Mouse (Mus musculus) lung, adult 10 weeks (tissue): ENCODE measurements around the gene Xlr3c. TPM values are rescaled to one million over a fixed set of nuclear protein-coding genes. Genes with fewer than 3 reads are reported as not detected.

ENCODE experiments used
- polyA plus RNA-seq: library from polyadenylated mRNA; stranded (reverse); fragments of 350-450 nt; fragmentation: Illumina TruSeq; extraction: RNeasy Lipid Tissue Mini Kit (QIAGEN cat#74804); gene quantifications from one replicate; pipeline ENCODE4 v1.2.3, GENCODE M21; 2014; ENCODE audit warnings: low read depth, low replicate concordance; ENCODE audit not compliant: insufficient read depth

Gene Xlr3c
- polyA plus RNA-seq = not detected

DNA sequence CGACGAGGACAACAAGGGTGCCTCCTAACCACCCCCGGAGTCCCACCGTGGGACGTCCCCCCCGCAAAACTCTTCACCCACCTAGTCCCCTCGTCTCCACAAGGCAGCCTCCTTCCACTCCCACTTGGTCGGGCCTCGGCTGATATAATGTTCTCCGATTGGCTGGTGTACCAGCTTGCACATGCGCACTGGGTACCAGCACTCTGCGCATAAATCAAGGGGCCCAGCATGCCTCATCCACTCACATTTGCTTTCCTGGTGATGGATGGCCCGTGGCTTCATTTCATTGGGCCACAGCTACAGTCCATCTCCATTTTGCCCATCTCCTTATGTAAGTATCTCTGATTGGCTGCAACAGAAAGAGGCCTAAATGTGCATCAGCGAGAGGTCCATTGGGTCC lies at the start of gene Xlr3c:
Xlr3c (minus strand) TSS at position 121 of the 400 bp plus-strand sequence.

GRCm38 (mm10) chrX:73292876-73293275 lies 27.7 kb upstream of the Xlr3c start, which contains the start of the genes Xlr5a and Xlr5c:
TSS of gene Xlr5a (minus strand) at chrX:73292976.
TSS of gene Xlr5c (minus strand) at chrX:73292976.

DNA sequence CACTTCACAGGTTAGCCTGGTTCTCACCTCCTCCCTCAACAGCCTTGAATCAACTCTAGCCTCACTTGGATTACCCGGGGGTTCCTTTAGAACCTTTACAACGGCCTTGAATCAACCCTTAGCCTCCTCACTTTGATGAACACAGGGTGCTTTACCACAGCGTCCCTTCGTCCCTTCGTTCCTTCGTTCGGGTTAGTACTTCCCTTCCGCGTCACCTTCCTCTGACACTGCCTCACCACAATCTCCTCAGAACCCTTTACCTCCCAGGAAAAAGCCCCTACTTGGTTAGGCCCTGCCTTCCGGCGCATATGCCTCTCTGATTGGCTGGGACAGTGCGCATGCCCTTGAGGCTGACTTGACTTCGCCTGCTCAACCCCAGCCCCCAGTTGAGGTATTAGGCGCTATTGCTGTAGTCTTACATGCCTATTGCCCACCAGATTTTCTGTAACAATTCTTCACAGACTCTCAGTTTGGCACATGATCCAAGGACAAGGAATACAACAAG lies 22.3 kb downstream of the Xlr3c start, which contains the start of gene Xlr4c:
Xlr4c (minus strand) TSS at position 310 of the 505 bp plus-strand sequence.

GRCm38 (mm10) chrX:73227914-73228605 lies 37.1 kb downstream of the Xlr3c start, which contains the start of gene F8a:
TSS of gene F8a (plus strand) at chrX:73228291.

DNA sequence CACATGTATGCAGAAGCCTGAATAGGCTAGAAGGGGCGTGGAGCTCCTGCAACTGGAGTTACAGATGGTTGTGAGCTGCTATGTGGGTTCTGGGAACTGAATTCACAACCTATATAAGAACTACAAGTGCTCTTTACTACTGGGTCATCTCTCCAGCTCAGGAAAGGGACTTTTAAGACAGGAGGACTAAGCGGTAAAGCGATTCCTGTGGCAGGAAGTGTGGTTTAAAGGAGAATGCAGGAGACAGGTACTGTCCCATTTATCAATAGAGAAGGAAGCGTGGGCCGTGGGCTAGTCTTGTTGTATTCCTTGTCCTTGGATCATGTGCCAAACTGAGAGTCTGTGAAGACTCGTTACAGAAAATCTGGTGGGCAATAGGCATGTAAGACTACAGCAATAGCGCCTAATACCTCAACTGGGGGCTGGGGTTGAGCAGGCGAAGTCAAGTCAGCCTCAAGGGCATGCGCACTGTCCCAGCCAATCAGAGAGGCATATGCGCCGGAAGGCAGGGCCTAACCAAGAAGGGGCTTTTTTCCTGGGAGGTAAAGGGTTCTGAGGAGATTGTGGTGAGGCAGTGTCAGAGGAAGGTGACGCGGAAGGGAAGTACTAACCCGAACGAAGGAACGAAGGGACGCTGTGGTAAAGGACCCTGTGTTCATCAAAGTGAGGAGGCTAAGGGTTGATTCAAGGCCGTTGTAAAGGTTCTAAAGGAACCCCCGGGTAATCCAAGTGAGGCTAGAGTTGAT lies 51.2 kb downstream of the Xlr3c start, which contains the start of gene Xlr4b:
Xlr4b (plus strand) TSS at position 515 of the 746 bp plus-strand sequence.

Other genes starting within 250 kb of the Xlr3c start
- gene Pnma5, start 228.3 kb downstream of the Xlr3c start, polyA plus RNA-seq = not detected
- gene Pnma3, start 200.6 kb downstream of the Xlr3c start, polyA plus RNA-seq = not detected
- gene Xlr4a, start 182.9 kb downstream of the Xlr3c start, polyA plus RNA-seq = 2.3 TPM
- gene Xlr3a, start 168.3 kb downstream of the Xlr3c start, polyA plus RNA-seq = 0.30 TPM
- gene Gm14685, start 148.3 kb downstream of the Xlr3c start, polyA plus RNA-seq = not detected
- not detected for gene Xlr5b, start 116.6 kb downstream of the Xlr3c start, polyA plus RNA-seq
- 0.70 TPM for gene DXBay18, start 115.9 kb downstream of the Xlr3c start, polyA plus RNA-seq
- gene Spin2d, start 88.4 kb downstream of the Xlr3c start, polyA plus RNA-seq = not detected
- gene Xlr3b, start 73.2 kb downstream of the Xlr3c start, polyA plus RNA-seq = 1.1 TPM
- gene Xlr4b, start 51.1 kb downstream of the Xlr3c start, polyA plus RNA-seq = 3.0 TPM
- gene F8a, start 37.1 kb downstream of the Xlr3c start, polyA plus RNA-seq = 6.4 TPM
- gene Xlr4c, start 22.3 kb downstream of the Xlr3c start, polyA plus RNA-seq = 1.5 TPM
- gene Xlr5a, start 27.6 kb upstream of the Xlr3c start, polyA plus RNA-seq = not detected
- not detected for gene Xlr5c, start 27.6 kb upstream of the Xlr3c start, polyA plus RNA-seq
- not detected for gene Gm45015, start 71.5 kb upstream of the Xlr3c start, polyA plus RNA-seq
- 4.8 TPM for gene Zfp275, start 77.2 kb upstream of the Xlr3c start, polyA plus RNA-seq
- gene Gm18336, start 133.3 kb upstream of the Xlr3c start, polyA plus RNA-seq = not detected
- gene Zfp92, start 145.7 kb upstream of the Xlr3c start, polyA plus RNA-seq = not detected
- 0.49 TPM for gene Trex2, start 170.0 kb upstream of the Xlr3c start, polyA plus RNA-seq
- 17.1 TPM for gene Haus7, start 193.7 kb upstream of the Xlr3c start, polyA plus RNA-seq
- gene Bgn, start 218.2 kb upstream of the Xlr3c start, polyA plus RNA-seq = 361 TPM
- not detected for gene Atp2b3, start 237.7 kb upstream of the Xlr3c start, polyA plus RNA-seq